In the genomic region with DNA sequence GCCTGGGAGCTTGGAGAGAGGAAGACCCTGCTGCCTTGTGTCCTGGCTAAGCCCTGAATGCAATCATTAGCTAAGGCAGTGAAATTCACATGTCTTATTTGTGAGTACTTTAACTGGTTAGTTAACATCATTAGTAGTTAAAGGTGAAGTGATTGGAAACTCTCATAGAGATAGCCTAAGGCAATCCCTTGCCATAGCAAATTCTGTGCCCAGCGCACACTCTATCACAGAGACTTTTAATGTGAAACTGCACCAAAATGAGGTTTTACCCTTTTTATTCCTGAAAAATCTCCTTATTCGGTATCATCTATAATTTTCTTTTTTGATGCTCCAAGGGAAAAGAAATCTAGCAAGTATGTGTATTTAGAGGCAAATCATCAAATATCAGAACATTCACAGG, we compare ENCODE assay signal across 20 mouse cellular contexts.
"Had no signal": no experiment of that assay in that cellular context is flagged by ENCODE, and none has a peak within 500 bp of the region (broad histone marks: within the 10 kb centered on the region; RNA-seq: fewer than 3 reads in every experiment).

No protein-coding gene starts in this region.

- H3K27ac ChIP-seq: kidney, embryonic 15.5 days; limb, embryonic 10.5 days; limb, embryonic 13.5 days; liver, embryonic 12.5 days; liver, embryonic 15.5 days; lung, embryonic 15.5 days; midbrain, embryonic 12.5 days; neural tube, embryonic 13.5 days; stomach, embryonic 15.5 days had no signal

- H3K4me2 ChIP-seq: kidney, embryonic 15.5 days; limb, embryonic 13.5 days; liver, embryonic 12.5 days; liver, embryonic 15.5 days; lung, embryonic 15.5 days; midbrain, embryonic 12.5 days; stomach, embryonic 15.5 days had no signal

- H3K9ac ChIP-seq: kidney, embryonic 15.5 days; limb, embryonic 13.5 days; liver, embryonic 12.5 days; liver, embryonic 15.5 days; lung, embryonic 15.5 days; midbrain, embryonic 12.5 days; neural tube, embryonic 13.5 days; stomach, embryonic 15.5 days had no signal

- ATAC-seq: liver, embryonic 12.5 days had no signal

- DNase-seq: kidney, adult 8-10 months; kidney, postnatal 10 days; kidney, postnatal 36 days; layer of hippocampus, postnatal 36 days; lung, adult 18-20 months; lung, postnatal 10 days; lung, postnatal 36 days; spleen, adult 18-20 months; thymus, postnatal 25 days had no signal

- H3K4me1 ChIP-seq: kidney, embryonic 15.5 days; limb, embryonic 10.5 days; liver, embryonic 12.5 days; liver, embryonic 15.5 days; lung, embryonic 15.5 days; megakaryocyte, embryonic 14.5 days; midbrain, embryonic 12.5 days; stomach, embryonic 15.5 days had no signal

- H3K9me3 ChIP-seq: kidney, embryonic 15.5 days; limb, embryonic 10.5 days; limb, embryonic 13.5 days; liver, embryonic 12.5 days; liver, embryonic 15.5 days; lung, embryonic 15.5 days; midbrain, embryonic 12.5 days; neural tube, embryonic 13.5 days; stomach, embryonic 15.5 days had no signal

- H3K27me3 ChIP-seq: kidney, embryonic 15.5 days; limb, embryonic 13.5 days; liver, embryonic 12.5 days; liver, embryonic 15.5 days; lung, embryonic 15.5 days; megakaryocyte, embryonic 14.5 days; midbrain, embryonic 12.5 days; neural tube, embryonic 13.5 days; stomach, embryonic 15.5 days had no signal

- H3K4me3 ChIP-seq: kidney, embryonic 15.5 days; limb, embryonic 10.5 days; limb, embryonic 13.5 days; liver, embryonic 12.5 days; liver, embryonic 15.5 days; lung, embryonic 15.5 days; megakaryocyte, embryonic 14.5 days; midbrain, embryonic 12.5 days; myocyte; neural tube, embryonic 13.5 days; stomach, embryonic 15.5 days had no signal

- H3K36me3 ChIP-seq: kidney, embryonic 15.5 days; limb, embryonic 10.5 days; limb, embryonic 13.5 days; liver, embryonic 12.5 days; liver, embryonic 15.5 days; lung, embryonic 15.5 days; midbrain, embryonic 12.5 days; neural tube, embryonic 13.5 days; stomach, embryonic 15.5 days had no signal
